Mouse (Mus musculus) kidney, embryonic 16.5 days (tissue): ENCODE results near the gene Ptprt. TPM values are rescaled to one million over a fixed set of nuclear protein-coding genes. Genes with fewer than 3 reads are reported as not detected.

ENCODE experiments used
- ATAC-seq: fragments of 200-750 bp; cut with Nextera tagmentation; 2 replicates; pipeline ENCODE4 v1.8.0; 2017; ENCODE audit warnings: moderate TSS enrichment; ENCODE audit not compliant: low FRiP score, low TSS enrichment
- H3K27ac ChIP-seq: fragments of 300-500 bp; sonication (generic); 2 replicates; pipeline ENCODE4 v1.5.1; 2014; ENCODE audit warnings: low read length
- H3K27me3 ChIP-seq: fragments of 300-500 bp; sonication (generic); 2 replicates; pipeline ENCODE4 v1.6.1; 2014; ENCODE audit warnings: low read length, control low read depth, mixed read lengths; ENCODE audit not compliant: insufficient read depth
- H3K36me3 ChIP-seq: fragments of 300-500 bp; sonication (generic); 2 replicates; pipeline ENCODE4 v1.6.1; 2014; ENCODE audit warnings: low read length, control low read depth, mixed read lengths; ENCODE audit not compliant: insufficient read depth
- H3K4me1 ChIP-seq: fragments of 300-500 bp; sonication (generic); 2 replicates; pipeline ENCODE4 v1.6.1; 2014; ENCODE audit warnings: low read length, control low read depth, mixed read lengths; ENCODE audit not compliant: insufficient read depth
- H3K4me2 ChIP-seq: fragments of 300-500 bp; sonication (generic); replicated peaks from 2 replicates; pipeline ENCODE4 v1.6.1; 2014; ENCODE audit warnings: low read depth, low read length
- H3K4me3 ChIP-seq: fragments of 300-500 bp; sonication (generic); 2 replicates; pipeline ENCODE4 v1.5.1; 2014; ENCODE audit warnings: mild to moderate bottlenecking, low read length
- H3K9ac ChIP-seq: fragments of 300-500 bp; sonication (generic); replicated peaks from 2 replicates; pipeline ENCODE4 v1.6.1; 2014; ENCODE audit warnings: low read length
- H3K9me3 ChIP-seq: fragments of 300-500 bp; sonication (generic); 2 replicates; pipeline ENCODE4 v1.6.1; 2016; ENCODE audit warnings: low read length, control low read depth
- WGBS: fragments of 180-500 bp; shearing (Covaris S2); extraction: QIAGEN DNeasy Blood & Tissue Kit; methylation state at CpG from one replicate; pipeline ENCODE4 v1.1.7; 2014; 5-methylcytosine and 5-hydroxymethylcytosine counted together
- polyA plus RNA-seq: library from polyadenylated mRNA; unstranded; fragments of >200 nt; fragmentation: Nextera tagmentation; extraction: Ambion mirVana; gene quantifications from 2 replicates; pipeline ENCODE4 v1.2.1, GENCODE M21; 2015

Ptprt gene
- polyA plus RNA-seq, 1 experiment from 2014 or later, result 3.2 TPM

DNA sequence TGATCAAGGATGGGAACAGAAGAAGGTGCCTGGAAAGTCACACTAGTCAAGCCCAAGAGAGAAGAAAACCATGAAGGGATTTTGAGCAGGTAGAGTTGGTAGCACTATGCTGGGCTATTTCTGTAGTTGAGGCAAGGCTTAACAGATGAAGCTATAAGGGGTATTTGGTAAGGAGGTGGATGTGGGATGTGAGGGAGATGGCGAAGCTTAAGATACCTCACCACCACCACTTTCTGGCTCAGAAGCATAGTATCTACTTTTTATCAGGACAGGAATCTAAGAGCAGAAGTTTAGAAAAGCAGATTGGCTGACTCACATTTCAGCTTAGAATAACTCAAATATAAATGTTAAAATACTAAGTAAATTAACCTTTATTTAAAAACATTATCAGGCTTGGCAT is 802.1 kb downstream of the Ptprt start:
- no peaks in the 10 kb centered on the region for H3K9me3 ChIP-seq
- no peak for ATAC-seq
- H3K4me2 ChIP-seq, result no peak overlapping the region
- H3K4me1 ChIP-seq, result no peaks in the 10 kb centered on the region
- H3K4me3 ChIP-seq, result no peak overlapping the region
- H3K27ac ChIP-seq, result no peak overlapping the region
- no peak overlapping the region for H3K9ac ChIP-seq
- no peaks in the 10 kb centered on the region for H3K27me3 ChIP-seq
- WGBS, result 80% methylated on average over 1 of the region's 1 CpGs
- H3K36me3 ChIP-seq, result no peaks in the 10 kb centered on the region

DNA sequence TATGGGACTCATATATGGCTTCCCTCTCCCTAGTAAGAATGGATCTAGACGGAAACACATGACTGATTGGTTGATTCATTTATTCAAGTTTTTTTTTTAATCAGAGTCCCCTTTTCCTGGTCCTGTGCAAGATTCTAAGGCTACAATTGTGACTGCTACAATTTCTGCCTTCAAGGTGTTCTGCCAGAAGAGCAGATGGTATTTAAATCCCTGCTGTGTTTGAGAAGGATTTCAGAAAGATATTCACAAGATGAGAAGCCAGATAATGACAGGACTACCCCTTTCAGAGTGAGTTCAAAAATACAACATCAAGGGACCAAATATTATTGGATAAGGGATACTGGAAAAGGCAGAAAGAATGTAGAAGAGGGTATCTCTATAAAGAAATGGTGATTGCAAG is 802.6 kb downstream of the Ptprt start:
- H3K36me3 ChIP-seq, result no peaks in the 10 kb centered on the region
- H3K9me3 ChIP-seq, result no peaks in the 10 kb centered on the region
- 70% methylated on average over 1 of the region's 1 CpGs for WGBS
- ATAC-seq, result no peak
- no peaks in the 10 kb centered on the region for H3K27me3 ChIP-seq
- no peaks in the 10 kb centered on the region for H3K4me1 ChIP-seq
- H3K4me2 ChIP-seq, result no peak overlapping the region
- H3K27ac ChIP-seq, result no peak overlapping the region
- H3K9ac ChIP-seq, result no peak overlapping the region
- no peak overlapping the region for H3K4me3 ChIP-seq

DNA sequence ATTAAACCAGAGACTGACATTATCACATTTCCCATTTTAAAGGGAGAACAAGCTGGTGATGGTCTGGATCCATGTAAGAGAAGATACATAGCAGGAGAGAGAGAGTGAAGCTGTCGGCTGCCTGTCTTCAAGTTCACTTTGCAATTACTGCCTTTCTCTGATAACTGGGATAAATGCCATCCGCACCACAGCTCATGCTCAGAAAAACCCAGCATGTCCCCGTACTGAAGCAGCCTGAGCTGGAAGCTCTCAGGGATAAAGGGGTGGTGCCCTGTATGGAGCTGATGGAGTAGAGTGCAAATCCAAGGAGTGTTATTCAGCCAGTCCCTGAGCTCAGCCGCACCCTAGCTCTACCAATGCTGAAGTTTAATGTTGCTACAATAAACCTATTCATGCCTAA is 825.9 kb downstream of the Ptprt start:
- Histone ChIP-seq H3K9ac (no peak overlapping the region), H3K27me3 (no peaks in the 10 kb centered on the region), H3K4me1 (no peaks in the 10 kb centered on the region), H3K4me3 (no peak overlapping the region), H3K4me2 (no peak overlapping the region), H3K36me3 (no peaks in the 10 kb centered on the region), H3K9me3 (no peaks in the 10 kb centered on the region), H3K27ac (no peak overlapping the region)
- no peak for ATAC-seq
- 85% methylated on average over 4 of the region's 4 CpGs for WGBS

DNA sequence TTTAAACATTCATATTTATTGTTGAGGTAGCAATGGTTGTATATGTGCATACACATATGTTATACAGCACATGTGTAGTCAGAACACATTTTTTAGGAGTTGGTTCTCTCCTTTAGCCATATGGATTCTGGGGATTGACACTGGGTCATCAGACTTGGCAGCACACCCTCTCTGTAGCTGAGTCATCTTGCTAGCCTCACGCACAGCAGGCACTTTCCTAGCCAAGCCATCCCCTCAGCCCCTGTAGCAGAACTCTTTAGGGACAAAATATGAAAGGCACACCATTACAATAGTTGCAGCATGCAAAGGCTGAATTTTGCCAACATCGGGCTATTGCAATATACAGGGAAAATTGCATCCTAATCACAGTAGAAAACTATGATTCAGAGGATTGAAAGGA is 827.1 kb downstream of the Ptprt start:
- Histone ChIP-seq H3K27me3 (no peaks in the 10 kb centered on the region), H3K36me3 (no peaks in the 10 kb centered on the region), H3K4me1 (no peaks in the 10 kb centered on the region), H3K9me3 (no peaks in the 10 kb centered on the region), H3K9ac (no peak overlapping the region), H3K4me3 (no peak overlapping the region), H3K4me2 (no peak overlapping the region), H3K27ac (no peak overlapping the region)
- ATAC-seq, result no peak
- WGBS, result 84% methylated on average over 2 of the region's 2 CpGs

DNA sequence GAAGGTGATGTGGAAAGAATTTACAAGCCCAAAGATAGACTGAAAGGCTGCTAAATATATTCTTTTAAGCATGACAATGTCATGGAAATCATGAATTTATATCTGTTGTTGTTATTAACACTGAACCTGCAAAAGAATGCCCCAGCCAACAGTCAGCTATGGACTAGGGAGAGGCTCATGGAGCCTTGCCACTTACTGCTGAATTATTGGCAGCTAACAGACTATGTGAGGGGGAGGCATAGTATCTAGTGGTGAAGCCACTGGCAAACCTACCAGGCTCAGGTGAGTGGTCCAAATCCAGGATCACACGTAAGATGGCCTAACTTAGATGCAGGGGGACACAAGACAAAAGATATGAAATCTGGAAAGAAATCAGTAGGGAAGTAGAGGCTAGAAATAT is 847.6 kb downstream of the Ptprt start:
- 90% methylated on average over 1 of the region's 1 CpGs for WGBS
- no peak for ATAC-seq

DNA sequence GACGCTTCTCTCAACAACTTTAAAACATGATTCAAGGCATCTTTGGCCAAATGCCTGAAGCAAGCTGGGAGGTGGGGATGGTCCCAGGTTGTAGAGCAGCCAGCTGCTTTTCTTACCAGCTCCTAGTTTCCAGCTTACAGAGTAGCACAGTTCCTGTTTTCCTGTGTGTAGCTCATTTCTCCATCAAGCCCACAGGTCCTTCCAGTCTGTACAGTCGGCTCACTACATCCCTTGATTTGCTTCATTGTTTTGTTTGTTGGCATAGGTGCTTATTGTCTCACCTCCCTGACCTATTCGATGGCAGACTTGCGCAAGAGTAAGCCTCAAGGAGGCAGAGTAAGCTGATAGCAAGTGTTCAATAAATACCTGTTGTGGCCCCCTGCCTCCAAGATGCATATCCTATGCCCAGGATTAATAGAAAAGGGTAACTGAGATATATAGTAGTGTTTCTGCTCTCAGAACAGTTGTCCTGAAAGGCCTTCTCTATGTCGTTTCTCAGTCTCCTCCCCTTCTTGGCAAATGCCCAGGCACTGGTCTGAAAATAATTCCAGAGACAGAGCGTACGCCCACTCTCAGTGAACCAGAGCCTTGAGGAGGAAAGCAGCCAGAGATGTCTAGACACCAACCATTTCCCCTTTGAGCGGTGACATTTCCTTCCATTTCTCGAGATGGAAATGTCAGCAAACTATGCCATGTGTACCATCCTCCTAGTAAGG is 852.7 kb downstream of the Ptprt start:
- Histone ChIP-seq H3K4me3 (no peak overlapping the region), H3K4me1 (0 out of 2 replicates have a peak, but pooled peaks cover 2% of the 10 kb centered on the region), H3K27me3 (no peaks in the 10 kb centered on the region), H3K4me2 (no peak overlapping the region), H3K9me3 (no peaks in the 10 kb centered on the region), H3K27ac (no peak overlapping the region), H3K9ac (no peak overlapping the region), H3K36me3 (no peaks in the 10 kb centered on the region)
- WGBS, result 71% methylated on average over 9 of the region's 9 CpGs
- no peak for ATAC-seq

More for the DNA sequence above, 847.6 kb downstream of the Ptprt start:
- H3K4me2 ChIP-seq, result no peak overlapping the region
- no peaks in the 10 kb centered on the region for H3K9me3 ChIP-seq
- no peak overlapping the region for H3K27ac ChIP-seq
- no peak overlapping the region for H3K4me3 ChIP-seq
- H3K36me3 ChIP-seq, result no peaks in the 10 kb centered on the region
- no peak overlapping the region for H3K9ac ChIP-seq
- no peaks in the 10 kb centered on the region for H3K27me3 ChIP-seq
- no peaks in the 10 kb centered on the region for H3K4me1 ChIP-seq

DNA sequence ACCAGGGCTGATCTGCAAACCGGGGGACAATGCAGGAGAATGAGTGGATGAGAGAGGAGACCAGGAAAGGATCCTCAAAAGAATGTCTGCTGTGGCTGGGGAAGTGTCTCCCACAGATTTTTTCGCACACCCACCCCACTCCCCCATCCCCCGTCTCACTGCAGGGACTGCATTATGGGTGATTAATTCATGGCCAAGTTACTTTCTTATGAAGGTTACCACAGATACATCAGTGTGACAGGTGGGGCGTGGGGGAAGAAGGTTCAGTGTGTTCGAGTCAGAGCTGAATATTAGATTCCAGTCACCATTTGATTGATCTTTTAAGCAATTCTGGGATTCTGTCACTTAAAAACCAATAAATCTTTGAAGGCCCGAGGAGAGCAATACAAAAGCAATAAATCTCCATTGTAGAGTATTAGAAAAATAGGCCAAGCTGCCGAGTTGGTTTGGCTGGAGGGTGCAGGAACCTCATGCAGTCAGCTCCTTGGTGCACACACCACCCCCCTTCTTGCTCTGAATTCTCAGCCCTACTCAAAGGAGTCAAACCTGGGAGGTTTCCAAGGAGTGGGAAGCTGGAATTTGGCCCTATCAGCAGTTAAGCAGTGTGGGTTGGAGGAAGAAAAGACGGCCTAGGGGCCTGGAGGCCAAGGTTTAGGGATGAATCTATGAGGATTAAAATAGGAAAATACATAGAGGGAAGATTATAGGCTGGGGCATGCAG is 854.5 kb downstream of the Ptprt start:
- no peaks in the 10 kb centered on the region for H3K36me3 ChIP-seq
- 33% methylated on average over 8 of the region's 8 CpGs for WGBS
- ATAC-seq, result 0 out of 2 replicates have a peak, but pooled peaks have one; percentile 15
- no peaks in the 10 kb centered on the region for H3K27me3 ChIP-seq
- H3K27ac ChIP-seq, result no peak overlapping the region
- no peak overlapping the region for H3K4me3 ChIP-seq
- H3K9ac ChIP-seq, result no peak overlapping the region
- no peaks in the 10 kb centered on the region for H3K9me3 ChIP-seq
- 0 out of 2 replicates have a peak, but pooled peaks cover 2% of the 10 kb centered on the region for H3K4me1 ChIP-seq
- no peak overlapping the region for H3K4me2 ChIP-seq

DNA sequence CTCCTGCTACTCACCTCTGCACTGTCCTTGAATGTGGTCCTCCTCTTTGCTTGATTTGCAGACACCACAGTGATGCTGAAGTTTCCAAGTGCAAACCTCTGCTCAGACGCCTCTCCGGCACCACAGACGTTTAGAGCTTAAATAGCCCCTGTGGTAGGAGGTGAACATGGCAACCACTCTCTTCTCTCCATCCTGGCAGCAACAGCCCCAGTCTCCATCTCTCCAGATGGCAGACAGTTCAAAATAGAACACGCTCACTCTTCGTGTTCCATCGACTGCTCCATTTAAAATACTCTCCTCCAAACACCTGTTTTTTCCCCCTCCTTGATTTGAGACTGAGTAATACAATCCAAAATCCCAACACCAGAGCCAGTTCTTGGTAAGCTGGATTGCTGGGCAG is 861.0 kb downstream of the Ptprt start:
- no peaks in the 10 kb centered on the region for H3K9me3 ChIP-seq
- H3K36me3 ChIP-seq, result no peaks in the 10 kb centered on the region
- H3K9ac ChIP-seq, result no peak overlapping the region
- no peaks in the 10 kb centered on the region for H3K4me1 ChIP-seq
- H3K4me2 ChIP-seq, result no peak overlapping the region
- H3K4me3 ChIP-seq, result no peak overlapping the region
- H3K27me3 ChIP-seq, result no peaks in the 10 kb centered on the region
- WGBS, result 87% methylated on average over 6 of the region's 6 CpGs
- no peak overlapping the region for H3K27ac ChIP-seq
- ATAC-seq, result no peak

DNA sequence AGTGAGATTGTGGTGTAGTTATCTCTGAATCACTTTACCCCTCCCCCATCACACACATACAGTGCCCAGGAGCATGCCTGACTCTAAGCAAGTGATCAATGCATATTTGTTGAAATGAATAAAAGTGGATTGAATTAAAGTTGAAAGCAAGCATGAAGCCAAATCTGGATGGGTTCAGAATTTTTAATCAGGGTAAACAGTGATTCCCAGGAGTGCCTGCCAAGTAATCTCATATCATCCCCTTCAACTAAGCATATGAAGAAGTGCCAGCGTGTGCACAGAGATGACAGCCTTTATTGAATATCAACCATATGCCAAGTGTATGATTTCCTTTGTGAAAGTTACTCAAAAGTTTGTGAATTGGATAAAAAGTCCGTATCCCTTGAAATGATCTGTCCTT is 893.4 kb downstream of the Ptprt start:
- H3K27ac ChIP-seq, result no peak overlapping the region
- H3K4me1 ChIP-seq, result no peaks in the 10 kb centered on the region
- no peak for ATAC-seq
- H3K4me3 ChIP-seq, result no peak overlapping the region
- no peak overlapping the region for H3K4me2 ChIP-seq
- no peak overlapping the region for H3K9ac ChIP-seq
- 78% methylated on average over 2 of the region's 2 CpGs for WGBS
- no peaks in the 10 kb centered on the region for H3K27me3 ChIP-seq
- no peaks in the 10 kb centered on the region for H3K9me3 ChIP-seq
- no peaks in the 10 kb centered on the region for H3K36me3 ChIP-seq

DNA sequence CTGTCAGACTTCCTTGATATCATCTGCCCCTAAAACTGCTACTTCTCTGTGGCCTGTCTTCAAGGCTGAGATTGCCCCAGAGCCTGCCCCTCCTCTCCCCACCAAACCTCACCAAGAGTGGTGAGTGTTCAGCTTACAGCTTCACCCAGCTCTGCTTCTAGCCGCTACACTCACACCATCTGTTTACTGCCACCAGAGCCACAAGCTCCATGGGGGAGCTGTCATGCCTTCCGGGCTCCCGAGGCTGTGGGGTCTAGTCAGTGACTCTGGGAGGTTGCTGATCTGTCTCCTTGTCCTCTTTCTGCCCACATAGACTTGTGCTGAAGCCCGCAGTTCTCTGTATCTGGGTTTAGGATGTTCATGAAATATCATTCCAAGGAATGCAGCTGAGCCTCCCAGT is 947.9 kb downstream of the Ptprt start:
- Histone ChIP-seq H3K36me3 (no peaks in the 10 kb centered on the region), H3K4me3 (no peak overlapping the region), H3K27ac (no peak overlapping the region), H3K9ac (no peak overlapping the region), H3K9me3 (no peaks in the 10 kb centered on the region), H3K27me3 (no peaks in the 10 kb centered on the region), H3K4me2 (no peak overlapping the region), H3K4me1 (no peaks in the 10 kb centered on the region)
- ATAC-seq, result no peak
- 32% methylated on average over 4 of the region's 4 CpGs for WGBS
